In genomic region chr19:28011718-28012499, GRCm38 (mm10) we compare ENCODE assay signal across 8 mouse cellular contexts. TPM values are rescaled to one million over a fixed set of nuclear protein-coding genes. Genes with fewer than 3 reads are reported as not detected.
DNase-seq lines count a peak whose midpoint lies in the region; ATAC-seq and TF ChIP-seq lines count a peak whose summit lies in the region.

No protein-coding gene starts in this region.

- peak in 1 of 2 experiments; percentile 4; a peak in 1 of 4 replicates for TF ChIP-seq EP300 in MEL (IDR thresholded peaks at IDR 0.05; ENCODE audit: low read depth in 1 of 2, low read length in 2 of 2)
- TF ChIP-seq EP300 in liver, embryonic 14.5 days (IDR thresholded peaks at IDR 0.05; ENCODE audit: low read depth): peak; percentile 7; the same call in 1 of the 2 replicates

- H3K79me2 ChIP-seq in MEL (ENCODE audit: control insufficient read depth, insufficient read depth, low read length, poor library complexity): peaks cover 17% of the 10 kb centered on the region

- peak; percentile 81 for DNase-seq in MEL (ENCODE audit: low read depth, low spot score)
- peak; percentile 61 for DNase-seq in c-Kit-negative CD71-positive TER-119-positive erythroid progenitor cells, embryonic 14.5 days (ENCODE audit: low read depth, low spot score)
- DNase-seq in fibroblast of lung, adult 2 months (ENCODE audit: low read depth): peak; percentile 31
- peak; percentile 78 to 87 for DNase-seq in kidney, postnatal 4 days
- DNase-seq in liver, embryonic 14.5 days (ENCODE audit: low read depth in 3 of 3, low spot score in 3 of 3): peak in 2 of 3 experiments; percentile 36 to 53
- peak; percentile 69 to 70 for DNase-seq in urinary bladder, postnatal 4 days (ENCODE audit: low spot score in 2 of 2)

- peak overlapping the region; percentile 87 for H3K27ac ChIP-seq in MEL (ENCODE audit: control insufficient read depth, low read depth, low read length)
- peak overlapping the region; percentile 100 for H3K27ac ChIP-seq in heart, embryonic 16.5 days (ENCODE audit: low read length)
- H3K27ac ChIP-seq in liver, embryonic 14.5 days: peak overlapping the region; percentile 61
- peak overlapping the region; percentile 100 for H3K27ac ChIP-seq in neural tube, embryonic 13.5 days (replicated peaks)

- no peaks in the 10 kb centered on the region for H3K27me3 ChIP-seq in MEL (ENCODE audit: control insufficient read depth in 1 of 2, insufficient read depth in 2 of 2, low read length in 2 of 2)
- H3K27me3 ChIP-seq in heart, embryonic 16.5 days (ENCODE audit: control insufficient read depth, insufficient read depth, low read length): no peaks in the 10 kb centered on the region
- H3K27me3 ChIP-seq in liver, embryonic 14.5 days (ENCODE audit: control insufficient read depth, insufficient read depth, low read length): no peaks in the 10 kb centered on the region
- H3K27me3 ChIP-seq in neural tube, embryonic 13.5 days: no peaks in the 10 kb centered on the region

- H3K4me3 ChIP-seq in MEL (ENCODE audit: control insufficient read depth in 1 of 2, insufficient read depth in 1 of 2, low read depth in 2 of 2, low read length in 2 of 2): peak overlapping the region; percentile 56 to 84
- peak overlapping the region; percentile 95 for H3K4me3 ChIP-seq in heart, embryonic 16.5 days (ENCODE audit: low read length)
- peak overlapping the region; percentile 85 to 96 for H3K4me3 ChIP-seq in liver, embryonic 14.5 days (ENCODE audit: insufficient read depth in 1 of 2, low read depth in 2 of 2, low read length in 2 of 2)
- peak overlapping the region; percentile 93 for H3K4me3 ChIP-seq in neural tube, embryonic 13.5 days

- peak overlapping the region; percentile 90 for H3K4me2 ChIP-seq in heart, embryonic 16.5 days (ENCODE audit: low read depth, low read length)
- peak overlapping the region; percentile 80 for H3K4me2 ChIP-seq in liver, embryonic 14.5 days (ENCODE audit: low read depth)
- peak overlapping the region; percentile 70 for H3K4me2 ChIP-seq in neural tube, embryonic 13.5 days

- TF ChIP-seq POLR2A in MEL (IDR thresholded peaks at IDR 0.05; ENCODE audit: control insufficient read depth in 1 of 2, insufficient read depth in 1 of 2, low read depth in 1 of 2, low read length in 2 of 2, poor library complexity in 1 of 2): peak; percentile 59 to 74; a peak in 3 of 4 replicates

- peak; percentile 54 for ATAC-seq in heart, embryonic 16.5 days (replicated peaks; ENCODE audit: extremely low read depth, insufficient read depth, low FRiP score)
- ATAC-seq in liver, embryonic 14.5 days (ENCODE audit: insufficient read depth): peak; percentile 68
- ATAC-seq in neural tube, embryonic 13.5 days (ENCODE audit: low read depth): peak; percentile 74

- peaks cover 3 to 4% of the 10 kb centered on the region in 2 experiments; a peak in 2 of 4 replicates for H3K4me1 ChIP-seq in MEL (ENCODE audit: control insufficient read depth in 1 of 2, insufficient read depth in 2 of 2, low read length in 2 of 2)
- H3K4me1 ChIP-seq in heart, embryonic 16.5 days (ENCODE audit: control insufficient read depth, insufficient read depth, low read length): peaks cover 5% of the 10 kb centered on the region; the same call in 1 of the 2 replicates
- H3K4me1 ChIP-seq in liver, embryonic 14.5 days (replicated peaks; ENCODE audit: control insufficient read depth in 2 of 2, insufficient read depth in 2 of 2, low read length in 1 of 2): peaks cover 2 to 5% of the 10 kb centered on the region in 2 experiments; a peak in 3 of 4 replicates
- peaks cover 13% of the 10 kb centered on the region for H3K4me1 ChIP-seq in neural tube, embryonic 13.5 days (replicated peaks)

- H3K9ac ChIP-seq in MEL (ENCODE audit: control insufficient read depth, low read depth, low read length, poor library complexity, severe bottlenecking): peak overlapping the region; percentile 80
- H3K9ac ChIP-seq in heart, embryonic 16.5 days (ENCODE audit: low read length): peak overlapping the region; percentile 91
- peak overlapping the region; percentile 79 for H3K9ac ChIP-seq in liver, embryonic 14.5 days (replicated peaks)
- peak overlapping the region; percentile 97 for H3K9ac ChIP-seq in neural tube, embryonic 13.5 days

- no peaks in the 10 kb centered on the region for H3K9me3 ChIP-seq in MEL (replicated peaks; ENCODE audit: insufficient read depth, low read length)
- no peaks in the 10 kb centered on the region for H3K9me3 ChIP-seq in heart, embryonic 16.5 days (replicated peaks; ENCODE audit: control insufficient read depth, low read length)
- H3K9me3 ChIP-seq in liver, embryonic 14.5 days (ENCODE audit: control insufficient read depth, low read length): no peaks in the 10 kb centered on the region
- no peaks in the 10 kb centered on the region for H3K9me3 ChIP-seq in neural tube, embryonic 13.5 days

- under 1% methylated on average over 52 of the region's 52 CpGs for WGBS in heart, embryonic 16.5 days
- 1% methylated on average over 52 of the region's 52 CpGs for WGBS in liver, embryonic 14.5 days (ENCODE audit: insufficient replicate concordance)
- WGBS in neural tube, embryonic 13.5 days: under 1% methylated on average over 52 of the region's 52 CpGs

- no peak for TF ChIP-seq CTCF in MEL (IDR thresholded peaks at IDR 0.05 in 2 of 3, conservative IDR thresholded peaks at IDR 0.05 in 1 of 3; ENCODE audit: control insufficient read depth in 1 of 3, insufficient read depth in 1 of 3, low read depth in 2 of 3, low read length in 3 of 3, poor library complexity in 1 of 3, severe bottlenecking in 1 of 3)
- no peak for TF ChIP-seq CTCF in liver, embryonic 14.5 days (IDR thresholded peaks at IDR 0.05; ENCODE audit: low read depth)

- H3K36me3 ChIP-seq in MEL (ENCODE audit: control insufficient read depth in 1 of 2, insufficient read depth in 2 of 2, low read length in 2 of 2): peaks cover 0 to 8% of the 10 kb centered on the region in 2 experiments; a peak in 2 of 4 replicates
- no peaks in the 10 kb centered on the region for H3K36me3 ChIP-seq in heart, embryonic 16.5 days (ENCODE audit: control insufficient read depth, insufficient read depth)
- no peaks in the 10 kb centered on the region for H3K36me3 ChIP-seq in liver, embryonic 14.5 days (replicated peaks; ENCODE audit: control insufficient read depth, insufficient read depth, low read depth)
- no peaks in the 10 kb centered on the region for H3K36me3 ChIP-seq in neural tube, embryonic 13.5 days

- TF ChIP-seq RAD21 in MEL (IDR thresholded peaks at IDR 0.05; ENCODE audit: low read depth, low read length): no peak

TF ChIP-seq in MEL, 35 proteins besides CTCF, POLR2A, EP300 and RAD21 (continues in another document):
- TF ChIP-seq ZNF384 (IDR thresholded peaks at IDR 0.05; ENCODE audit: low read depth, low read length) (peak; percentile 99), UBTF (IDR thresholded peaks at IDR 0.05; ENCODE audit: borderline replicate concordance, insufficient read depth, low read depth, low read length) (0 out of 2 replicates have a peak, but pooled peaks have one; percentile 9), ZMIZ1 (IDR thresholded peaks at IDR 0.05; ENCODE audit: low read depth, low read length) (peak; percentile 0; the same call in 1 of the 2 replicates), HCFC1 (IDR thresholded peaks at IDR 0.05; ENCODE audit: low read depth, low read length) (no peak), ETS1 (IDR thresholded peaks at IDR 0.05; ENCODE audit: low read depth, low read length) (0 out of 2 replicates have a peak, but pooled peaks have one; percentile 11), NRF1 (IDR thresholded peaks at IDR 0.05; ENCODE audit: insufficient read depth, low read depth, low read length, poor library complexity, severe bottlenecking) (no peak), ZKSCAN1 (IDR thresholded peaks at IDR 0.05; ENCODE audit: low read depth, low read length) (no peak; the same call in 1 of the 2 replicates), MAX (IDR thresholded peaks at IDR 0.05; ENCODE audit: low read length) (peak; percentile 83), USF1 (IDR thresholded peaks at IDR 0.05; ENCODE audit: low read depth, low read length) (peak; percentile 65; the same call in 1 of the 2 replicates), GATA1 (IDR thresholded peaks at IDR 0.05; ENCODE audit: low read depth, low read length) (0 out of 2 replicates have a peak, but pooled peaks have one; percentile 3), MAFK (IDR thresholded peaks at IDR 0.05; ENCODE audit: borderline replicate concordance, low read depth, low read length) (no peak), RCOR1 (IDR thresholded peaks at IDR 0.05; ENCODE audit: low read depth, low read length) (no peak), TCF12 (IDR thresholded peaks at IDR 0.05; ENCODE audit: low read depth, low read length) (0 out of 2 replicates have a peak, but pooled peaks have one; percentile 14), SIN3A (IDR thresholded peaks at IDR 0.05; ENCODE audit: low read length) (no peak; the same call in 1 of the 2 replicates), TAL1 (IDR thresholded peaks at IDR 0.05; ENCODE audit: low read length) (no peak), BHLHE40 (IDR thresholded peaks at IDR 0.05; ENCODE audit: borderline replicate concordance, low read depth, low read length) (peak; percentile 70; the same call in 1 of the 2 replicates), ELF1 (IDR thresholded peaks at IDR 0.05; ENCODE audit: low read depth, low read length) (no peak), MXI1 (IDR thresholded peaks at IDR 0.05; ENCODE audit: low read depth, low read length) (peak; percentile 68), MYB (IDR thresholded peaks at IDR 0.05; ENCODE audit: low read depth, low read length) (no peak), SMC3 (IDR thresholded peaks at IDR 0.05; ENCODE audit: low read depth, low read length) (no peak), NELFE (IDR thresholded peaks at IDR 0.05; ENCODE audit: low read depth, low read length) (peak; percentile 74), MEF2A (IDR thresholded peaks at IDR 0.05; ENCODE audit: extremely low read depth, insufficient replicate concordance, low read depth, low read length, poor library complexity, severe bottlenecking) (no peak), MYC (IDR thresholded peaks at IDR 0.05; ENCODE audit: low read depth, low read length) (peak; percentile 80), GABPA (IDR thresholded peaks at IDR 0.05; ENCODE audit: low read depth, low read length) (no peak), E2F4 (IDR thresholded peaks at IDR 0.05; ENCODE audit: borderline replicate concordance, low read depth, low read length) (peak; percentile 82)

RNA-seq across cellular contexts. Expression of gene Rfx3, which starts 0.9 kb away (rescaled TPM):
- total RNA-seq in MEL (2012; rRNA removed): 1.1 and 1.7 TPM in 2 replicates
- polyA plus RNA-seq in MEL (2012; ENCODE audit: insufficient read depth in 1 of 2, insufficient read length in 2 of 2, low read depth in 1 of 2, low replicate concordance in 2 of 2, missing spikeins in 1 of 2): 10 to 100 TPM in 1 of 2 experiments, 1 to 10 TPM in 1; 1.8 to 62.0 TPM
- polyA plus RNA-seq in heart, embryonic 16.5 days (2015; fragmentation: Nextera tagmentation; extraction: Ambion mirVana): 6.7 and 7.1 TPM in 2 replicates
- 0.60 and 0.78 TPM in 2 replicates for polyA plus RNA-seq in liver, embryonic 14.5 days (2012; rRNA removed)
- 0.99 and 1.5 TPM in 2 replicates for polyA plus RNA-seq in liver, embryonic 14.5 days (2014; fragmentation: Nextera tagmentation; extraction: Ambion mirVana)
- polyA plus RNA-seq in neural tube, embryonic 13.5 days (2015; fragmentation: Nextera tagmentation; extraction: Ambion mirVana): 27.2 and 31.3 TPM in 2 replicates

Comparison
In these comparisons a context has a peak if more than half of its experiments do, and no peak if none do; other contexts are left out.
1. Peak in every context shown above with its lines: DNase-seq, ATAC-seq, H3K4me3 ChIP-seq and H3K27ac ChIP-seq.
2. DNase-seq: peak in every context shown above with its lines; median percentile 82 in kidney, postnatal 4 days; 81 in MEL; 70 in urinary bladder, postnatal 4 days; 61 in c-Kit-negative CD71-positive TER-119-positive erythroid progenitor cells, embryonic 14.5 days; 44 in liver, embryonic 14.5 days; 31 in fibroblast of lung, adult 2 months.